Mouse (Mus musculus): ENCODE data around the gene Lrrc27. TPM values are rescaled to one million over a fixed set of nuclear protein-coding genes. Genes with fewer than 3 reads are reported as not detected.

Lrrc27 gene
- polyA plus RNA-seq, 1 experiment: 4.6 TPM

- TF ChIP-seq POLR2A (IDR thresholded peaks at IDR 0.05; ENCODE audit: borderline replicate concordance, low read depth, low read length): no peak
- Histone ChIP-seq H3K27ac (ENCODE audit: insufficient read depth, low read depth, low read length) (no peak overlapping the region), H3K4me3 (ENCODE audit: insufficient read depth, low read length) (no peak overlapping the region), H3K4me1 (ENCODE audit: control insufficient read depth, insufficient read depth, low read length) (peaks cover 10% of the 10 kb centered on the region)
These were observed 21.8 kb downstream of the Lrrc27 start for GRCm38 (mm10) chr7:139234426-139235188.

GRCm38 (mm10) chr7:139235651-139236358, 23.0 kb downstream of the Lrrc27 start:
- no peak for TF ChIP-seq POLR2A (IDR thresholded peaks at IDR 0.05; ENCODE audit: borderline replicate concordance, low read depth, low read length)
- no peak; the same call in 1 of the 2 replicates for TF ChIP-seq CTCF (IDR thresholded peaks at IDR 0.05; ENCODE audit: low read depth, low read length)
- Histone ChIP-seq H3K4me3 (ENCODE audit: insufficient read depth, low read length) (no peak overlapping the region), H3K27ac (ENCODE audit: insufficient read depth, low read depth, low read length) (no peak overlapping the region), H3K4me1 (ENCODE audit: control insufficient read depth, insufficient read depth, low read length) (peaks cover 4% of the 10 kb centered on the region; the same call in 1 of the 2 replicates)

- Histone ChIP-seq H3K4me3 (ENCODE audit: insufficient read depth, low read length) (no peak overlapping the region), H3K4me1 (ENCODE audit: control insufficient read depth, insufficient read depth, low read length) (0 out of 2 replicates have a peak, but pooled peaks cover 2% of the 10 kb centered on the region), H3K27ac (ENCODE audit: insufficient read depth, low read depth, low read length) (no peak overlapping the region)
- TF ChIP-seq CTCF (IDR thresholded peaks at IDR 0.05; ENCODE audit: low read depth, low read length) (no peak), POLR2A (IDR thresholded peaks at IDR 0.05; ENCODE audit: borderline replicate concordance, low read depth, low read length) (no peak)
These were observed 26.6 kb downstream of the Lrrc27 start for GRCm38 (mm10) chr7:139239432-139239831.

- no peak overlapping the region for H3K4me3 ChIP-seq (ENCODE audit: insufficient read depth, low read length)
- H3K4me1 ChIP-seq (ENCODE audit: control insufficient read depth, insufficient read depth, low read length): peaks cover 17% of the 10 kb centered on the region
- H3K27ac ChIP-seq (ENCODE audit: insufficient read depth, low read depth, low read length): no peak overlapping the region
- TF ChIP-seq POLR2A (IDR thresholded peaks at IDR 0.05; ENCODE audit: borderline replicate concordance, low read depth, low read length) (no peak), CTCF (IDR thresholded peaks at IDR 0.05; ENCODE audit: low read depth, low read length) (no peak)
These were observed 33.3 kb downstream of the Lrrc27 start for GRCm38 (mm10) chr7:139246086-139246485.

- Histone ChIP-seq H3K27ac (ENCODE audit: insufficient read depth, low read depth, low read length) (peak overlapping the region; percentile 69), H3K4me1 (ENCODE audit: control insufficient read depth, insufficient read depth, low read length) (peaks cover 28% of the 10 kb centered on the region), H3K4me3 (ENCODE audit: insufficient read depth, low read length) (peak overlapping the region; percentile 89)
- no peak for TF ChIP-seq POLR2A (IDR thresholded peaks at IDR 0.05; ENCODE audit: borderline replicate concordance, low read depth, low read length)
- no peak for TF ChIP-seq CTCF (IDR thresholded peaks at IDR 0.05; ENCODE audit: low read depth, low read length)
These were observed 34.4 kb downstream of the Lrrc27 start for GRCm38 (mm10) chr7:139246931-139247880.

GRCm38 (mm10) chr7:139247881-139248614, 35.3 kb downstream of the Lrrc27 start, which contains the start of gene Pwwp2b:
Gene Pwwp2b, plus strand, starts transcription at chr7:139248482.
- Histone ChIP-seq H3K27ac (ENCODE audit: insufficient read depth, low read depth, low read length) (peak within 1 kb of the TSS; percentile 78), H3K4me3 (ENCODE audit: insufficient read depth, low read length) (peak within 1 kb of the TSS; percentile 89), H3K4me1 (ENCODE audit: control insufficient read depth, insufficient read depth, low read length) (peaks cover 29% of the 10 kb centered on the region)
- no peak for TF ChIP-seq CTCF (IDR thresholded peaks at IDR 0.05; ENCODE audit: low read depth, low read length)

GRCm38 (mm10) chr7:139248615-139249405, 36.0 kb downstream of the Lrrc27 start:
- Histone ChIP-seq H3K4me3 (ENCODE audit: insufficient read depth, low read length) (peak overlapping the region; percentile 89), H3K27ac (ENCODE audit: insufficient read depth, low read depth, low read length) (peak overlapping the region; percentile 78), H3K4me1 (ENCODE audit: control insufficient read depth, insufficient read depth, low read length) (peaks cover 31% of the 10 kb centered on the region)
- no peak for TF ChIP-seq CTCF (IDR thresholded peaks at IDR 0.05; ENCODE audit: low read depth, low read length)
- no peak for TF ChIP-seq POLR2A (IDR thresholded peaks at IDR 0.05; ENCODE audit: borderline replicate concordance, low read depth, low read length)

GRCm38 (mm10) chr7:139249406-139250210, 36.8 kb downstream of the Lrrc27 start:
- Histone ChIP-seq H3K4me3 (ENCODE audit: insufficient read depth, low read length) (peak overlapping the region; percentile 89), H3K4me1 (ENCODE audit: control insufficient read depth, insufficient read depth, low read length) (peaks cover 31% of the 10 kb centered on the region)

More at GRCm38 (mm10) chr7:139249406-139250210, 36.8 kb downstream of the Lrrc27 start:
- no peak for TF ChIP-seq POLR2A (IDR thresholded peaks at IDR 0.05; ENCODE audit: borderline replicate concordance, low read depth, low read length)
- no peak for TF ChIP-seq CTCF (IDR thresholded peaks at IDR 0.05; ENCODE audit: low read depth, low read length)
- H3K27ac ChIP-seq (ENCODE audit: insufficient read depth, low read depth, low read length): peak overlapping the region; percentile 78
